Mouse (Mus musculus) liver, adult 2 months (tissue): ENCODE data around the gene Gpr137.

Experiments used
- CTCF ChIP-seq: fragments of 200-500 bp; IDR thresholded peaks from 2 replicates; pipeline ENCODE4 v1.5.1; 2011; ENCODE audit warnings: low read depth, low read length, control low read depth
- POLR2A ChIP-seq: fragments of 200-500 bp; IDR thresholded peaks from 2 replicates; pipeline ENCODE4 v1.6.1; 2011; ENCODE audit warnings: low read length, control low read depth; ENCODE audit not compliant: insufficient read depth; ENCODE audit errors: extremely low read depth

DNA sequence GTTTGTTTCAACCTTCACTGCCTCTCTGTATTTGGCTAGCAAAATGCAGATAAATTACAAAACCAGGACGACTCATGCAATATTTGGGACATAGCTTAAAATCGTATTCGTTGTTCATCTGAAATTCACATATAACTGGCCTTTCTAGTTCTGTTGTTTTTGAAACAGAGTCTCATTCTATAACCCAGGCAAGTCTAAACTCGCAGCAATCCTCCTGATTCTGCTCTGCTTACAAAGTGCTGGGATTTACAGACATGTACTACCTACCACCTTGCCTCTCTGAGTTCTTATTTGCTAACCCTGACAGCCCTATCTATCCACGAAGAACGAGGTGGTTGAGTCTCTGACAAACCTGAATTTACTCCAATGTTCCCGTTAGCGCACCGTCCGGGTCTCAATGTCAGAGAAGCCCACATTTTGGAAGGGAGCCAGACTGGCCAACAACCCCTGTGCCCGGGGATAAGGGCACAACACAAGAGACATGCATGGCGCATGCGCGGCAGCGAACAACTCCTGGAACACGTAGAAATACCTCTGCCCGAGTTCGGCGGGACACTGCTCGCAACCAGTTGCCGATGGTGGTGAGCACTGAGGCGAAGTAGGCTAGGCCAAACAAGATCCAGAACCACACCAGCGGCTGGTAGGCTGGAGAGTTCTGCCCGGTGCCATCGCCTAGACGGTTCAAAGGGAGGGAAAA is 15.6 kb downstream of the Gpr137 start:
- TF ChIP-seq POLR2A (no peak), CTCF (no peak)
